Mouse (Mus musculus) sigmoid colon, adult 10 weeks (tissue): ENCODE results near the gene Mbd3l1. TPM values are rescaled to one million over a fixed set of nuclear protein-coding genes. Genes with fewer than 3 reads are reported as not detected.

Experiments used
- polyA plus RNA-seq: library from polyadenylated mRNA; stranded (reverse); fragments of 350-450 nt; fragmentation: Illumina TruSeq; extraction: RNeasy Lipid Tissue Mini Kit (QIAGEN cat#74804); gene quantifications from one replicate; pipeline ENCODE4 v1.2.3, GENCODE M21; 2014; ENCODE audit warnings: low read depth, low replicate concordance

Mbd3l1 gene
- not detected for polyA plus RNA-seq

DNA sequence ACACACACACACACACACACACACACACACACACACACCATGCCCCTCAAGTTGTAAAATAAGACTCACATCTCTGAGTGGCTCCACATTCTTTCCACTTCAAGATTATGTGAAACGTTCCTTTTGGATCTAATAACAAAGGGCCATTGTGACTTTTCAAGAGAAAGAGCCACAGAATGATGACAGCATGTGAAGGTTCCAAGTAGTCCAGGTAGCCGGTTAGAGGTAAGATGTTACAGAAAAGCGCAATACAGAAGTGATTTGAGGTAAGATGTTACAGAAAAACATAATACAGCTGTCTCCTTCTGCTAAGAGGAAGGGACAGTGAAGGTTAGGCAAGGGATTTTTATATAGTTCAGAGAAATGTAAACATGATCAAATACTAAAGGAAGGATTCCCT lies at the start of gene Mbd3l1, which contains the start of gene Zfp558:
Mbd3l1 (plus strand) TSS at position 192 of the 400 bp plus-strand sequence.
Zfp558 (minus strand) TSS at position 101 of the 400 bp plus-strand sequence.

DNA sequence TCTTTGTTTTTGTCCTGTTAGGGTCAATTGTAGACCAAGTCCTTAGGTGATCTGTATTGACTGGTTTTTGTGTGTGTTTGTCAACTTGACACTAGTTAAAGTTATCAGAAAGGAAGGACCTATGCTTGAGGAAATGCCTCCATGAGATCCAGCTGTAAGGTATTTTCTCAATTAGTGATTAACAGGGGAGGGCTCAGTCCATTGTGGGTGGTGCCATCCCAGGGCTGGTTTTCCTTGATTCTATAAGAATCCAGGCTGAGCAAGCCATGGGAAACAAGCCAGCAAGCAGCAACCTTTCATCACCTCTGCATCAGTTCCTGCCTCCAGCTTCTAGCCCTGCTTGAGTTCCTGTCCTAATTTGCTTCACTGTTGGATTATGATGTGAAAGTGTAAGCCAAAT lies 47.8 kb upstream of the Mbd3l1 start, which contains the start of gene Mbd3l2:
Mbd3l2 (plus strand) TSS at position 301 of the 400 bp plus-strand sequence.

Other genes with a start within 250 kb of the Mbd3l1 start
- 165 TPM for gene Chordc1, start 186.2 kb upstream of the Mbd3l1 start, polyA plus RNA-seq
- 6.1 TPM for gene Naalad2, start 75.4 kb upstream of the Mbd3l1 start, polyA plus RNA-seq
- not detected for gene Ubtfl1, start 73.9 kb upstream of the Mbd3l1 start, polyA plus RNA-seq
- not detected for gene Mbd3l2, start 47.7 kb upstream of the Mbd3l1 start, polyA plus RNA-seq
- gene Zfp558, start 91 bp upstream of the Mbd3l1 start, polyA plus RNA-seq: 9.7 TPM
- 0.85 TPM for gene Muc16, start 196.2 kb downstream of the Mbd3l1 start, polyA plus RNA-seq